Mouse (Mus musculus): ENCODE results near the gene Arhgef3. TPM values are rescaled to one million over a fixed set of nuclear protein-coding genes. Genes with fewer than 3 reads are reported as not detected.

Arhgef3 gene
- total and polyA plus RNA-seq, 3 experiments = 6.7 to 15.2 (median 11.9) TPM

GRCm38 (mm10) chr14:27235897-27236553, 121.3 kb downstream of the Arhgef3 start:
- TF ChIP-seq GATA2 (IDR thresholded peaks at IDR 0.05; ENCODE audit: borderline replicate concordance, low read depth, low read length) (no peak), TAL1 (conservative IDR thresholded peaks at IDR 0.05; ENCODE audit: low read depth, low read length) (no peak), GATA1 (IDR thresholded peaks at IDR 0.05; ENCODE audit: borderline replicate concordance, low read length) (no peak), POLR2AphosphoS5 (IDR thresholded peaks at IDR 0.05; ENCODE audit: insufficient replicate concordance, low read depth, low read length) (no peak)
- H3K4me1 ChIP-seq (ENCODE audit: insufficient read depth, low read depth, low read length) = no peaks in the 10 kb centered on the region
- no peak for DNase-seq (ENCODE audit: low spot score)
- no peak for ATAC-seq (ENCODE audit: extremely low read depth, insufficient number of reproducible peaks, low FRiP score, poor library complexity, severe bottlenecking)
- no peak overlapping the region for H3K4me3 ChIP-seq (ENCODE audit: low read depth, low read length)
- H3K27me3 ChIP-seq (ENCODE audit: insufficient read depth, low read length) = peaks cover 4% of the 10 kb centered on the region; the same call in 1 of the 2 replicates
- H3K36me3 ChIP-seq (replicated peaks) = no peaks in the 10 kb centered on the region
- H3K9me3 ChIP-seq (replicated peaks) = no peaks in the 10 kb centered on the region

- H3K36me3 ChIP-seq (replicated peaks) = no peaks in the 10 kb centered on the region
- H3K4me3 ChIP-seq (ENCODE audit: low read depth, low read length) = no peak overlapping the region
- no peak for ATAC-seq (ENCODE audit: extremely low read depth, insufficient number of reproducible peaks, low FRiP score, poor library complexity, severe bottlenecking)
- peaks cover 4% of the 10 kb centered on the region; the same call in 1 of the 2 replicates for H3K27me3 ChIP-seq (ENCODE audit: insufficient read depth, low read length)
- TF ChIP-seq CTCF (IDR thresholded peaks at IDR 0.05; ENCODE audit: low read depth, low read length) = no peak
- TF ChIP-seq TAL1 (conservative IDR thresholded peaks at IDR 0.05; ENCODE audit: low read depth, low read length) = no peak
- TF ChIP-seq GATA1 (IDR thresholded peaks at IDR 0.05; ENCODE audit: borderline replicate concordance, low read length) = no peak
- no peak for TF ChIP-seq GATA2 (IDR thresholded peaks at IDR 0.05; ENCODE audit: borderline replicate concordance, low read depth, low read length)
- no peak for TF ChIP-seq POLR2AphosphoS5 (IDR thresholded peaks at IDR 0.05; ENCODE audit: insufficient replicate concordance, low read depth, low read length)
- no peaks in the 10 kb centered on the region for H3K4me1 ChIP-seq (ENCODE audit: insufficient read depth, low read depth, low read length)
- H3K9me3 ChIP-seq (replicated peaks) = no peaks in the 10 kb centered on the region
- DNase-seq (ENCODE audit: low spot score) = no peak
Measured at GRCm38 (mm10) chr14:27237522-27238187, 123.0 kb downstream of the Arhgef3 start.

- ATAC-seq (ENCODE audit: extremely low read depth, insufficient number of reproducible peaks, low FRiP score, poor library complexity, severe bottlenecking) = no peak
- Histone ChIP-seq H3K9me3 (replicated peaks) (no peaks in the 10 kb centered on the region), H3K4me1 (ENCODE audit: insufficient read depth, low read depth, low read length) (no peaks in the 10 kb centered on the region), H3K4me3 (ENCODE audit: low read depth, low read length) (no peak overlapping the region), H3K27me3 (ENCODE audit: insufficient read depth, low read length) (peaks cover 4% of the 10 kb centered on the region; the same call in 1 of the 2 replicates), H3K36me3 (replicated peaks) (no peaks in the 10 kb centered on the region)
- DNase-seq (ENCODE audit: low spot score) = no peak
- TF ChIP-seq TAL1 (conservative IDR thresholded peaks at IDR 0.05; ENCODE audit: low read depth, low read length) (no peak), CTCF (IDR thresholded peaks at IDR 0.05; ENCODE audit: low read depth, low read length) (no peak), POLR2AphosphoS5 (IDR thresholded peaks at IDR 0.05; ENCODE audit: insufficient replicate concordance, low read depth, low read length) (no peak), GATA1 (IDR thresholded peaks at IDR 0.05; ENCODE audit: borderline replicate concordance, low read length) (no peak), GATA2 (IDR thresholded peaks at IDR 0.05; ENCODE audit: borderline replicate concordance, low read depth, low read length) (no peak)
Measured at GRCm38 (mm10) chr14:27238600-27239118, 124.0 kb downstream of the Arhgef3 start.

GRCm38 (mm10) chr14:27239551-27240091, 124.9 kb downstream of the Arhgef3 start:
- Histone ChIP-seq H3K27me3 (ENCODE audit: insufficient read depth, low read length) (peaks cover 4% of the 10 kb centered on the region; the same call in 1 of the 2 replicates), H3K9me3 (replicated peaks) (no peaks in the 10 kb centered on the region), H3K4me1 (ENCODE audit: insufficient read depth, low read depth, low read length) (no peaks in the 10 kb centered on the region), H3K4me3 (ENCODE audit: low read depth, low read length) (no peak overlapping the region), H3K36me3 (replicated peaks) (no peaks in the 10 kb centered on the region)
- ATAC-seq (ENCODE audit: extremely low read depth, insufficient number of reproducible peaks, low FRiP score, poor library complexity, severe bottlenecking) = no peak
- DNase-seq (ENCODE audit: low spot score) = no peak
- TF ChIP-seq GATA2 (IDR thresholded peaks at IDR 0.05; ENCODE audit: borderline replicate concordance, low read depth, low read length) (no peak), POLR2AphosphoS5 (IDR thresholded peaks at IDR 0.05; ENCODE audit: insufficient replicate concordance, low read depth, low read length) (no peak), CTCF (IDR thresholded peaks at IDR 0.05; ENCODE audit: low read depth, low read length) (no peak), TAL1 (conservative IDR thresholded peaks at IDR 0.05; ENCODE audit: low read depth, low read length) (no peak), GATA1 (IDR thresholded peaks at IDR 0.05; ENCODE audit: borderline replicate concordance, low read length) (no peak)

GRCm38 (mm10) chr14:27242253-27242652, 127.6 kb downstream of the Arhgef3 start:
- no peak overlapping the region for H3K4me3 ChIP-seq (ENCODE audit: low read depth, low read length)
- DNase-seq (ENCODE audit: low spot score) (no peak), ATAC-seq (ENCODE audit: extremely low read depth, insufficient number of reproducible peaks, low FRiP score, poor library complexity, severe bottlenecking) (no peak)
- peaks cover 4% of the 10 kb centered on the region; the same call in 1 of the 2 replicates for H3K27me3 ChIP-seq (ENCODE audit: insufficient read depth, low read length)
- TF ChIP-seq GATA1 (IDR thresholded peaks at IDR 0.05; ENCODE audit: borderline replicate concordance, low read length) = no peak
- TF ChIP-seq TAL1 (conservative IDR thresholded peaks at IDR 0.05; ENCODE audit: low read depth, low read length) = no peak
- no peak for TF ChIP-seq GATA2 (IDR thresholded peaks at IDR 0.05; ENCODE audit: borderline replicate concordance, low read depth, low read length)
- TF ChIP-seq POLR2AphosphoS5 (IDR thresholded peaks at IDR 0.05; ENCODE audit: insufficient replicate concordance, low read depth, low read length) = no peak
- TF ChIP-seq CTCF (IDR thresholded peaks at IDR 0.05; ENCODE audit: low read depth, low read length) = no peak
- no peaks in the 10 kb centered on the region for H3K36me3 ChIP-seq (replicated peaks)
- no peaks in the 10 kb centered on the region for H3K9me3 ChIP-seq (replicated peaks)
- no peaks in the 10 kb centered on the region for H3K4me1 ChIP-seq (ENCODE audit: insufficient read depth, low read depth, low read length)

GRCm38 (mm10) chr14:27242769-27243168, 128.1 kb downstream of the Arhgef3 start:
- peaks cover 2% of the 10 kb centered on the region; the same call in 1 of the 2 replicates for H3K27me3 ChIP-seq (ENCODE audit: insufficient read depth, low read length)
- no peaks in the 10 kb centered on the region for H3K9me3 ChIP-seq (replicated peaks)
- no peaks in the 10 kb centered on the region for H3K4me1 ChIP-seq (ENCODE audit: insufficient read depth, low read depth, low read length)
- no peaks in the 10 kb centered on the region for H3K36me3 ChIP-seq (replicated peaks)
- TF ChIP-seq CTCF (IDR thresholded peaks at IDR 0.05; ENCODE audit: low read depth, low read length) (no peak), TAL1 (conservative IDR thresholded peaks at IDR 0.05; ENCODE audit: low read depth, low read length) (no peak), GATA1 (IDR thresholded peaks at IDR 0.05; ENCODE audit: borderline replicate concordance, low read length) (no peak), GATA2 (IDR thresholded peaks at IDR 0.05; ENCODE audit: borderline replicate concordance, low read depth, low read length) (no peak), POLR2AphosphoS5 (IDR thresholded peaks at IDR 0.05; ENCODE audit: insufficient replicate concordance, low read depth, low read length) (no peak)
- DNase-seq (ENCODE audit: low spot score) = no peak
- ATAC-seq (ENCODE audit: extremely low read depth, insufficient number of reproducible peaks, low FRiP score, poor library complexity, severe bottlenecking) = no peak
- no peak overlapping the region for H3K4me3 ChIP-seq (ENCODE audit: low read depth, low read length)

Data from G1E (cell line).